Mouse (Mus musculus) heart, embryonic 13.5 days (tissue): ENCODE measurements at regions not wholly inside any gene's neighbourhood (a gene's known extent, or its start where the extent isn't known, plus 50 kb on each side); places are given as distances from the start of the nearest gene placed in this dataset.
A peak's percentile ranks its signal among the peaks of the same experiment; 100 is the strongest.

Experiments
- ATAC-seq: fragments of 200-750 bp; cut with Nextera tagmentation; 2 replicates; pipeline ENCODE4 v1.8.0; 2017; ENCODE audit warnings: moderate TSS enrichment; ENCODE audit not compliant: insufficient number of reproducible peaks, low FRiP score, low TSS enrichment; ENCODE audit errors: extremely low read depth
- H3K27ac ChIP-seq: fragments of 300-500 bp; sonication (generic); replicated peaks from 2 replicates; pipeline ENCODE4 v1.5.1; 2015; ENCODE audit warnings: moderate library complexity, mild to moderate bottlenecking, inconsistent platforms
- H3K27me3 ChIP-seq: fragments of 300-500 bp; sonication (generic); replicated peaks from 2 replicates; pipeline ENCODE4 v1.6.1; 2015; ENCODE audit warnings: mild to moderate bottlenecking, inconsistent platforms
- H3K36me3 ChIP-seq: fragments of 300-500 bp; sonication (generic); 2 replicates; pipeline ENCODE4 v1.6.1; 2015; ENCODE audit warnings: mild to moderate bottlenecking, inconsistent platforms
- H3K4me1 ChIP-seq: fragments of 300-500 bp; sonication (generic); 2 replicates; pipeline ENCODE4 v1.6.1; 2015; ENCODE audit warnings: inconsistent platforms
- H3K4me2 ChIP-seq: fragments of 300-500 bp; sonication (generic); 2 replicates; pipeline ENCODE4 v1.6.1; 2015; ENCODE audit warnings: inconsistent platforms, mild to moderate bottlenecking, moderate library complexity
- H3K4me3 ChIP-seq: fragments of 300-500 bp; sonication (generic); 2 replicates; pipeline ENCODE4 v1.5.1; 2015; ENCODE audit warnings: moderate library complexity, mild to moderate bottlenecking, inconsistent platforms
- H3K9ac ChIP-seq: fragments of 300-500 bp; sonication (generic); 2 replicates; pipeline ENCODE4 v1.6.1; 2015; ENCODE audit warnings: inconsistent platforms, mild to moderate bottlenecking, moderate library complexity
- H3K9me3 ChIP-seq: fragments of 300-500 bp; sonication (generic); 2 replicates; pipeline ENCODE4 v1.6.1; 2016; ENCODE audit warnings: inconsistent platforms
- WGBS: fragments of 180-500 bp; shearing (Covaris S2); methylation state at CpG from one replicate; pipeline ENCODE4 v1.1.7; 2015; ENCODE audit warnings: mixed read lengths; 5-methylcytosine and 5-hydroxymethylcytosine counted together

GRCm38 (mm10) chr17:88116321-88116720 lies 51.2 kb upstream of the Fbxo11 start:
- H3K36me3 ChIP-seq: no peaks in the 10 kb centered on the region
- H3K4me2 ChIP-seq: no peak overlapping the region
- no peak overlapping the region for H3K9ac ChIP-seq
- no peaks in the 10 kb centered on the region for H3K27me3 ChIP-seq
- no peak for ATAC-seq
- H3K4me1 ChIP-seq: no peaks in the 10 kb centered on the region
- no peaks in the 10 kb centered on the region for H3K9me3 ChIP-seq
- H3K4me3 ChIP-seq: no peak overlapping the region
- H3K27ac ChIP-seq: no peak overlapping the region
- WGBS: 70% methylated on average over 4 of the region's 4 CpGs

- H3K9me3 ChIP-seq: no peaks in the 10 kb centered on the region
- no peak overlapping the region for H3K4me2 ChIP-seq
- no peak for ATAC-seq
- H3K4me3 ChIP-seq: no peak overlapping the region
- no peaks in the 10 kb centered on the region for H3K4me1 ChIP-seq
- 78% methylated on average over 4 of the region's 4 CpGs for WGBS
- H3K27ac ChIP-seq: no peak overlapping the region
- no peaks in the 10 kb centered on the region for H3K27me3 ChIP-seq
- no peaks in the 10 kb centered on the region for H3K36me3 ChIP-seq
- H3K9ac ChIP-seq: no peak overlapping the region
Observed at GRCm38 (mm10) chr17:88118714-88119113, 53.6 kb upstream of the Fbxo11 start.

GRCm38 (mm10) chr17:88123711-88124110 lies 58.6 kb upstream of the Fbxo11 start:
- no peaks in the 10 kb centered on the region for H3K9me3 ChIP-seq
- H3K4me2 ChIP-seq: no peak overlapping the region
- H3K4me1 ChIP-seq: no peaks in the 10 kb centered on the region
- no peak overlapping the region for H3K27ac ChIP-seq
- H3K36me3 ChIP-seq: no peaks in the 10 kb centered on the region
- ATAC-seq: no peak
- no peaks in the 10 kb centered on the region for H3K27me3 ChIP-seq
- no peak overlapping the region for H3K4me3 ChIP-seq
- H3K9ac ChIP-seq: no peak overlapping the region
- WGBS: 71% methylated on average over 3 of the region's 3 CpGs

GRCm38 (mm10) chr17:88127126-88127525 lies 62.0 kb upstream of the Fbxo11 start:
- H3K27ac ChIP-seq: no peak overlapping the region
- no peaks in the 10 kb centered on the region for H3K27me3 ChIP-seq
- 86% methylated on average over 2 of the region's 2 CpGs for WGBS
- H3K4me2 ChIP-seq: no peak overlapping the region
- no peak overlapping the region for H3K9ac ChIP-seq
- no peaks in the 10 kb centered on the region for H3K36me3 ChIP-seq
- no peak overlapping the region for H3K4me3 ChIP-seq
- no peaks in the 10 kb centered on the region for H3K4me1 ChIP-seq
- ATAC-seq: no peak
- no peaks in the 10 kb centered on the region for H3K9me3 ChIP-seq

- no peak for ATAC-seq
- Histone ChIP-seq H3K4me2 (no peak overlapping the region), H3K4me3 (no peak overlapping the region), H3K36me3 (no peaks in the 10 kb centered on the region), H3K27ac (no peak overlapping the region), H3K9me3 (no peaks in the 10 kb centered on the region), H3K4me1 (no peaks in the 10 kb centered on the region), H3K27me3 (no peaks in the 10 kb centered on the region), H3K9ac (no peak overlapping the region)
- 71% methylated on average over 4 of the region's 4 CpGs for WGBS
Observed at GRCm38 (mm10) chr17:88131297-88131696, 66.2 kb upstream of the Fbxo11 start.

GRCm38 (mm10) chr17:88131980-88132379 lies 66.9 kb upstream of the Fbxo11 start:
- WGBS: 73% methylated on average over 5 of the region's 5 CpGs

GRCm38 (mm10) chr17:88132601-88133346 lies 67.7 kb upstream of the Fbxo11 start:
- no peak overlapping the region; the same call in 1 of the 2 replicates for H3K4me2 ChIP-seq
- 61% methylated on average over 23 of the region's 23 CpGs for WGBS
- no peaks in the 10 kb centered on the region for H3K4me1 ChIP-seq
- no peaks in the 10 kb centered on the region for H3K36me3 ChIP-seq
- no peak overlapping the region for H3K4me3 ChIP-seq
- H3K27ac ChIP-seq: no peak overlapping the region
- no peaks in the 10 kb centered on the region for H3K27me3 ChIP-seq
- no peaks in the 10 kb centered on the region for H3K9me3 ChIP-seq
- ATAC-seq: no peak
- H3K9ac ChIP-seq: no peak overlapping the region

More at GRCm38 (mm10) chr17:88131980-88132379, 66.9 kb upstream of the Fbxo11 start:
- Histone ChIP-seq H3K27ac (no peak overlapping the region), H3K4me3 (no peak overlapping the region), H3K4me1 (no peaks in the 10 kb centered on the region), H3K4me2 (no peak overlapping the region), H3K27me3 (no peaks in the 10 kb centered on the region), H3K9me3 (no peaks in the 10 kb centered on the region), H3K9ac (no peak overlapping the region), H3K36me3 (no peaks in the 10 kb centered on the region)
- no peak for ATAC-seq

- no peak for ATAC-seq
- no peak overlapping the region for H3K9ac ChIP-seq
- no peak overlapping the region for H3K4me3 ChIP-seq
- no peaks in the 10 kb centered on the region for H3K9me3 ChIP-seq
- H3K36me3 ChIP-seq: no peaks in the 10 kb centered on the region
- H3K4me1 ChIP-seq: no peaks in the 10 kb centered on the region
- H3K4me2 ChIP-seq: no peak overlapping the region
- H3K27ac ChIP-seq: no peak overlapping the region
- no peaks in the 10 kb centered on the region for H3K27me3 ChIP-seq
- 69% methylated on average over 2 of the region's 2 CpGs for WGBS
Observed at GRCm38 (mm10) chr17:88134546-88134945, 69.5 kb upstream of the Fbxo11 start.

GRCm38 (mm10) chr17:88141538-88141937 lies 76.4 kb upstream of the Fbxo11 start:
- no peak for ATAC-seq
- peak overlapping the region; percentile 30 for H3K4me3 ChIP-seq
- 33% methylated on average over 12 of the region's 12 CpGs for WGBS

GRCm38 (mm10) chr17:88142003-88142402 lies 76.9 kb upstream of the Fbxo11 start:
- 39% methylated on average over 8 of the region's 8 CpGs for WGBS
- no peak for ATAC-seq
- peak overlapping the region; percentile 30 for H3K4me3 ChIP-seq

More at GRCm38 (mm10) chr17:88141538-88141937, 76.4 kb upstream of the Fbxo11 start:
- Histone ChIP-seq H3K36me3 (no peaks in the 10 kb centered on the region), H3K9me3 (no peaks in the 10 kb centered on the region), H3K4me2 (peak overlapping the region; percentile 52), H3K27me3 (no peaks in the 10 kb centered on the region), H3K9ac (no peak overlapping the region), H3K4me1 (no peaks in the 10 kb centered on the region), H3K27ac (no peak overlapping the region)

GRCm38 (mm10) chr17:88142809-88143208 lies 77.7 kb upstream of the Fbxo11 start:
- Histone ChIP-seq H3K36me3 (no peaks in the 10 kb centered on the region), H3K4me2 (no peak overlapping the region), H3K27ac (no peak overlapping the region), H3K27me3 (no peaks in the 10 kb centered on the region), H3K4me3 (no peak overlapping the region), H3K4me1 (no peaks in the 10 kb centered on the region), H3K9me3 (no peaks in the 10 kb centered on the region), H3K9ac (no peak overlapping the region)
- WGBS: 57% methylated on average over 3 of the region's 3 CpGs
- ATAC-seq: no peak

More at GRCm38 (mm10) chr17:88142003-88142402, 76.9 kb upstream of the Fbxo11 start:
- Histone ChIP-seq H3K4me1 (no peaks in the 10 kb centered on the region), H3K4me2 (peak overlapping the region; percentile 52), H3K27ac (no peak overlapping the region), H3K27me3 (no peaks in the 10 kb centered on the region), H3K9me3 (no peaks in the 10 kb centered on the region), H3K36me3 (no peaks in the 10 kb centered on the region), H3K9ac (no peak overlapping the region)

- WGBS: 82% methylated on average over 3 of the region's 3 CpGs
- ATAC-seq: no peak
- Histone ChIP-seq H3K4me2 (no peak overlapping the region), H3K36me3 (no peaks in the 10 kb centered on the region), H3K27me3 (no peaks in the 10 kb centered on the region), H3K9ac (no peak overlapping the region), H3K27ac (no peak overlapping the region), H3K4me3 (no peak overlapping the region), H3K9me3 (no peaks in the 10 kb centered on the region), H3K4me1 (no peaks in the 10 kb centered on the region)
Observed at GRCm38 (mm10) chr17:88143378-88143943, 78.4 kb upstream of the Fbxo11 start.
